Mouse (Mus musculus): Measurements from ENCODE around the gene Kif1c. TPM values are rescaled to one million over a fixed set of nuclear protein-coding genes. Genes with fewer than 3 reads are reported as not detected.
A peak's percentile ranks its signal among the peaks of the same experiment; 100 is the strongest.

Kif1c gene
- polyA plus RNA-seq (2011; ENCODE audit: insufficient read depth, insufficient read length, low replicate concordance, missing spikeins), result 10.0 and 13.7 TPM in 2 replicates

- WGBS, result 2% methylated on average over 69 of the region's 69 CpGs
- TF ChIP-seq CTCF (IDR thresholded peaks at IDR 0.05; ENCODE audit: control insufficient read depth, insufficient read depth, low read length) (no peak; the same call in 1 of the 2 replicates), POLR2A (IDR thresholded peaks at IDR 0.05; ENCODE audit: borderline replicate concordance, control insufficient read depth, low read depth, low read length) (peak; percentile 81; the same call in 1 of the 2 replicates)
- no peaks in the 10 kb centered on the region; the same call in 1 of the 2 replicates for H3K4me1 ChIP-seq (ENCODE audit: control insufficient read depth, insufficient read depth, low read length)
- peak within 1 kb of the TSS; percentile 89 for H3K4me3 ChIP-seq (replicated peaks; ENCODE audit: control insufficient read depth, low read depth, low read length)
- H3K27ac ChIP-seq (ENCODE audit: control insufficient read depth, insufficient read depth, low read depth, low read length, poor library complexity), result peak within 1 kb of the TSS; percentile 83
Measured at GRCm38 (mm10) chr11:70699722-70700556, at the start of gene Kif1c, which contains the start of gene Inca1. TSS of gene Kif1c (plus strand) at chr11:70700548. TSS of gene Inca1 (minus strand) at chr11:70700155.

DNA sequence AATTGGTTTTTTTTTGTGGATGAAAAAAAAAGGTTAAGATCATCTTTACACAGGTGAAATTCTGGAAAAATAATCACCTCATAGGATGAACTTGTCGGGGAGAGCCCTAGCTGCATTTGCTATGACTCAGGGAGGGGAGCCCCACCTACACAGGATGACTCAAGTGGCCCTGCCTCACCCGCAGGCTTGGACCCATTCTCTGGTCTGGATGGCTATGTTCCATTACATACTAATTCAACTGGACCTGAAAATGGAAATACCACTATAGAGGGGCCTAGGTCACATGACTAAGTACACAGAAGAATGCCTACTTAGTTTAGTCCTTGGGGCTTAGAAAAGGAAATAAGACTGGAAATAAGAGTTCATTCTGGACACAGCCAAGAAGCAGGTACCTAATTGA is 49.0 kb upstream of the Kif1c start:
- Histone ChIP-seq H3K4me3 (replicated peaks; ENCODE audit: control insufficient read depth, low read depth, low read length) (peak overlapping the region; percentile 26), H3K27ac (ENCODE audit: control insufficient read depth, insufficient read depth, low read depth, low read length, poor library complexity) (peak overlapping the region; percentile 74; the same call in 1 of the 2 replicates), H3K4me1 (ENCODE audit: control insufficient read depth, insufficient read depth, low read length) (peaks cover 8% of the 10 kb centered on the region)
- WGBS, result 16% methylated on average over 2 of the region's 2 CpGs
- TF ChIP-seq POLR2A (IDR thresholded peaks at IDR 0.05; ENCODE audit: borderline replicate concordance, control insufficient read depth, low read depth, low read length) (no peak), CTCF (IDR thresholded peaks at IDR 0.05; ENCODE audit: control insufficient read depth, insufficient read depth, low read length) (no peak)

GRCm38 (mm10) chr11:70652029-70652883 is 48.1 kb upstream of the Kif1c start:
- 16% methylated on average over 12 of the region's 12 CpGs for WGBS
- TF ChIP-seq POLR2A (IDR thresholded peaks at IDR 0.05; ENCODE audit: borderline replicate concordance, control insufficient read depth, low read depth, low read length) (no peak), CTCF (IDR thresholded peaks at IDR 0.05; ENCODE audit: control insufficient read depth, insufficient read depth, low read length) (no peak)
- Histone ChIP-seq H3K4me3 (replicated peaks; ENCODE audit: control insufficient read depth, low read depth, low read length) (peak overlapping the region; percentile 98), H3K27ac (ENCODE audit: control insufficient read depth, insufficient read depth, low read depth, low read length, poor library complexity) (peak overlapping the region; percentile 100), H3K4me1 (ENCODE audit: control insufficient read depth, insufficient read depth, low read length) (peaks cover 10% of the 10 kb centered on the region)

GRCm38 (mm10) chr11:70652884-70653344 is 47.4 kb upstream of the Kif1c start:
- WGBS, result 8% methylated on average over 6 of the region's 6 CpGs

DNA sequence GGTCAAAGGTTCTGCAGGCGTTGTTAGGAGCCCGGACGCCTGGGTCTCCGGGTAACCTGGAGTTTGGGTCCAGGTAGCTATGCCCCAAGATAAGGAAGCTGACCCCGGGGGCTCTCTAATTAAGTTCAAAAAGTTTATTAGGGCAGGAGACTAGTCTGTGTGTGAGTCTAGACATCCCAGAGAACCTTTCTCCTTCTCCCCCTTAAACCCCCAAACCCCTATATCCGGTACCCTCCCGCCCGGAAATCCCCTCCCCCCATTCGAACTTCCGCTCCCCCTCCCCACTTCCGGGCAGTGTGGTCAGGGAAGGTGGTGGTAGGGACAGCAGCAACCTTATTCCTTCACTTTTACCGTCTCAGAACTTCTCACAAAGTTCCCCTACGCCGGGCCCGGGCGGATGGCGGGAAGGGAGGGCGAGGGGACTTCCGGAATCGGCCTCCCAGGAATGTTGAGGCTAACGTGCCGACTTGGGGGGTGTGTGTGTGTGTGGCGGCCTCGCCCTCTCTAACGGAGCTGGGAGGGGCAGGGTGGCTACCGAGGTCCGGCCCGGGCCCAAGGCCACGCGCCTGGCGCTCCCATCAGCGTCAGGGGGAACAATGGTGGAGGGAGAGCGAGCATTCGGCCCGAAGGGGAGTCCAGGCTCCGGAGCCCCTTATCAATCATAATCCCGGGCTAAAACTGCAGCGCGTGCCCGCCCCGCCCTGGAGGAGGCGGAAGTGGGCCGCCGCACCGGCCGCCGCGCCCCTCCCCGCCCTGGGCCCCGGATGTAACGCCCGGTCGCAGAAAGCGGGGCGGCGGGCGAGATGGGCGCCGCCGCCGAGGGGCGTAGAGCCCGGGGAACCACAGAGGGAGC is 46.8 kb upstream of the Kif1c start:
- Histone ChIP-seq H3K4me1 (ENCODE audit: control insufficient read depth, insufficient read depth, low read length) (peaks cover 10% of the 10 kb centered on the region), H3K27ac (ENCODE audit: control insufficient read depth, insufficient read depth, low read depth, low read length, poor library complexity) (peak overlapping the region; percentile 100), H3K4me3 (replicated peaks; ENCODE audit: control insufficient read depth, low read depth, low read length) (peak overlapping the region; percentile 98)
- TF ChIP-seq POLR2A (IDR thresholded peaks at IDR 0.05; ENCODE audit: borderline replicate concordance, control insufficient read depth, low read depth, low read length) (peak; percentile 37; the same call in 1 of the 2 replicates), CTCF (IDR thresholded peaks at IDR 0.05; ENCODE audit: control insufficient read depth, insufficient read depth, low read length) (no peak)
- WGBS, result under 1% methylated on average over 63 of the region's 63 CpGs

More at GRCm38 (mm10) chr11:70652884-70653344, 47.4 kb upstream of the Kif1c start:
- H3K4me3 ChIP-seq (replicated peaks; ENCODE audit: control insufficient read depth, low read depth, low read length), result peak overlapping the region; percentile 98
- H3K4me1 ChIP-seq (ENCODE audit: control insufficient read depth, insufficient read depth, low read length), result peaks cover 10% of the 10 kb centered on the region
- peak overlapping the region; percentile 100 for H3K27ac ChIP-seq (ENCODE audit: control insufficient read depth, insufficient read depth, low read depth, low read length, poor library complexity)
- TF ChIP-seq CTCF (IDR thresholded peaks at IDR 0.05; ENCODE audit: control insufficient read depth, insufficient read depth, low read length) (no peak), POLR2A (IDR thresholded peaks at IDR 0.05; ENCODE audit: borderline replicate concordance, control insufficient read depth, low read depth, low read length) (no peak)

GRCm38 (mm10) chr11:70654198-70654922 is 46.0 kb upstream of the Kif1c start, which contains the start of gene Pfn1:
TSS of gene Pfn1 (minus strand) at chr11:70654644.
- peaks cover 7% of the 10 kb centered on the region for H3K4me1 ChIP-seq (ENCODE audit: control insufficient read depth, insufficient read depth, low read length)

More at GRCm38 (mm10) chr11:70654198-70654922, 46.0 kb upstream of the Kif1c start, which contains the start of gene Pfn1:
- under 1% methylated on average over 60 of the region's 61 CpGs for WGBS
- TF ChIP-seq CTCF (IDR thresholded peaks at IDR 0.05; ENCODE audit: control insufficient read depth, insufficient read depth, low read length), result no peak
- TF ChIP-seq POLR2A (IDR thresholded peaks at IDR 0.05; ENCODE audit: borderline replicate concordance, control insufficient read depth, low read depth, low read length), result peak; percentile 96; the same call in 1 of the 2 replicates
- Histone ChIP-seq H3K27ac (ENCODE audit: control insufficient read depth, insufficient read depth, low read depth, low read length, poor library complexity) (peak within 1 kb of the TSS; percentile 100), H3K4me3 (replicated peaks; ENCODE audit: control insufficient read depth, low read depth, low read length) (peak within 1 kb of the TSS; percentile 98)
